Mouse (Mus musculus): Measurements from ENCODE around the gene Pcdh15. TPM values are rescaled to one million over a fixed set of nuclear protein-coding genes. Genes with fewer than 3 reads are reported as not detected.

The Pcdh15 gene
- total and polyA plus RNA-seq, 3 experiments, result not detected

DNA sequence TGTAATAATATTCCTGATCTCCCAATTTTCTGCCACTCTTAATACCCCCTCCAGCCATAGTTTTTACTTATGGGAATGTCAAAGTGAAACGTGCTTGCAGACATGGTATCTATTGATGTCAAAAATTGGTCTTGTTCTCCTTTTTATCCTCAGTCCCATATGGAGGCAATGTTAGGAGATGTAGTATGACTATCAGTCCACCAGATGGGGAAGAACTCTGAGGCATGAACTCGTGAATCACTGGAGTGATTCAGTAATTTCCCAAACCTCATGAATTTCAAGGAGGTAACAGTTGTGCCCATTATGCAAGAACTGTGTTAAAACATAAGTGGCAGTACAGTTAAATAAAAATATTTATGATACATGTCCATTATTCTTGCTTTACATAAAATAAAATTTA lies 116.9 kb downstream of the Pcdh15 start:
- no peak overlapping the region for H3K4me3 ChIP-seq (ENCODE audit: control insufficient read depth in 1 of 2, insufficient read depth in 1 of 2, low read depth in 2 of 2, low read length in 2 of 2)
- H3K27me3 ChIP-seq (ENCODE audit: control insufficient read depth in 1 of 2, insufficient read depth in 2 of 2, low read length in 2 of 2), result no peaks in the 10 kb centered on the region
- H3K9ac ChIP-seq (ENCODE audit: control insufficient read depth, low read depth, low read length, poor library complexity, severe bottlenecking), result no peak overlapping the region
- no peaks in the 10 kb centered on the region for H3K9me3 ChIP-seq (replicated peaks; ENCODE audit: insufficient read depth, low read length)
- H3K79me2 ChIP-seq (ENCODE audit: control insufficient read depth, insufficient read depth, low read length, poor library complexity), result no peaks in the 10 kb centered on the region
- DNase-seq (ENCODE audit: low read depth, low spot score), result no peak
- H3K27ac ChIP-seq (ENCODE audit: control insufficient read depth, low read depth, low read length), result no peak overlapping the region
- TF ChIP-seq GATA1 (IDR thresholded peaks at IDR 0.05; ENCODE audit: low read depth, low read length) (no peak), MAZ (IDR thresholded peaks at IDR 0.05; ENCODE audit: low read depth, low read length) (no peak), EP300 (IDR thresholded peaks at IDR 0.05; ENCODE audit: low read depth in 1 of 2, low read length in 2 of 2) (no peak), SIN3A (IDR thresholded peaks at IDR 0.05; ENCODE audit: low read length) (no peak), TBP (IDR thresholded peaks at IDR 0.05; ENCODE audit: low read depth, low read length) (no peak), ZKSCAN1 (IDR thresholded peaks at IDR 0.05; ENCODE audit: low read depth, low read length) (no peak), KAT2A (conservative IDR thresholded peaks at IDR 0.05; ENCODE audit: low read depth, low read length) (no peak), NELFE (IDR thresholded peaks at IDR 0.05; ENCODE audit: low read depth, low read length) (no peak), ZNF384 (IDR thresholded peaks at IDR 0.05; ENCODE audit: low read depth, low read length) (no peak), TCF12 (IDR thresholded peaks at IDR 0.05; ENCODE audit: low read depth, low read length) (no peak), ELF1 (IDR thresholded peaks at IDR 0.05; ENCODE audit: low read depth, low read length) (no peak), SMC3 (IDR thresholded peaks at IDR 0.05; ENCODE audit: low read depth, low read length) (no peak), RCOR1 (IDR thresholded peaks at IDR 0.05; ENCODE audit: low read depth, low read length) (no peak), RAD21 (IDR thresholded peaks at IDR 0.05; ENCODE audit: low read depth, low read length) (no peak), ZMIZ1 (IDR thresholded peaks at IDR 0.05; ENCODE audit: low read depth, low read length) (no peak), NRF1 (IDR thresholded peaks at IDR 0.05; ENCODE audit: insufficient read depth, low read depth, low read length, poor library complexity, severe bottlenecking) (no peak), BHLHE40 (IDR thresholded peaks at IDR 0.05; ENCODE audit: borderline replicate concordance, low read depth, low read length) (no peak), CHD2 (IDR thresholded peaks at IDR 0.05; ENCODE audit: low read length) (no peak), POLR2AphosphoS2 (IDR thresholded peaks at IDR 0.05; ENCODE audit: low read length) (no peak)
- H3K36me3 ChIP-seq (ENCODE audit: control insufficient read depth in 1 of 2, insufficient read depth in 2 of 2, low read length in 2 of 2), result no peaks in the 10 kb centered on the region
- no peaks in the 10 kb centered on the region for H3K4me1 ChIP-seq (ENCODE audit: control insufficient read depth in 1 of 2, insufficient read depth in 2 of 2, low read length in 2 of 2)

DNA sequence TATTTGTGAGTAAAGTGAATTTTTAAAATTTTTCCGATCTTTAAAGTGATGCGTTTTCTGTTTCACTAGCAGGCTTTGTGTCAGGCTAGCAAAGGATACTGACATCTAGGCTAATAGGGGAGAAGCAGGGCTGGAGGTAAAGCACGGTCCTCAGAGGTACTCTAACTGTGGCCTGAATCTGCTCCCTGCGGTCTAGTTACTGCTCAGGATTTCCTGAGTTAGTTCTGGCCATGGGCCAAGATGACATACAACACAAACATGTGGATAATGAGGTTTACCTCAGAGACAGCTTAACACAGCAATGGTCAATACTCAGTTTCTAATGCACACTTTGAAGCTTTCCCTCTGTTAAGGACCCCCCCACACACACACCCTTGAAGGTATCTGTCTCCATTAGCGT lies 143.2 kb downstream of the Pcdh15 start:
- no peaks in the 10 kb centered on the region for H3K27me3 ChIP-seq (ENCODE audit: control insufficient read depth in 1 of 2, insufficient read depth in 2 of 2, low read length in 2 of 2)
- H3K4me3 ChIP-seq (ENCODE audit: control insufficient read depth in 1 of 2, insufficient read depth in 1 of 2, low read depth in 2 of 2, low read length in 2 of 2), result no peak overlapping the region
- no peak overlapping the region for H3K9ac ChIP-seq (ENCODE audit: control insufficient read depth, low read depth, low read length, poor library complexity, severe bottlenecking)
- DNase-seq (ENCODE audit: low read depth, low spot score), result no peak
- no peak for TF ChIP-seq USF1 (IDR thresholded peaks at IDR 0.05; ENCODE audit: low read depth, low read length)
- no peak for TF ChIP-seq MXI1 (IDR thresholded peaks at IDR 0.05; ENCODE audit: low read depth, low read length)
- TF ChIP-seq TAL1 (IDR thresholded peaks at IDR 0.05; ENCODE audit: low read length), result no peak
- TF ChIP-seq ZNF384 (IDR thresholded peaks at IDR 0.05; ENCODE audit: low read depth, low read length), result no peak
- TF ChIP-seq NELFE (IDR thresholded peaks at IDR 0.05; ENCODE audit: low read depth, low read length), result no peak
- no peak for TF ChIP-seq BHLHE40 (IDR thresholded peaks at IDR 0.05; ENCODE audit: borderline replicate concordance, low read depth, low read length)
- TF ChIP-seq SMC3 (IDR thresholded peaks at IDR 0.05; ENCODE audit: low read depth, low read length), result no peak
- no peak for TF ChIP-seq POLR2AphosphoS2 (IDR thresholded peaks at IDR 0.05; ENCODE audit: low read length)
- no peak for TF ChIP-seq CTCF (IDR thresholded peaks at IDR 0.05 in 2 of 3, conservative IDR thresholded peaks at IDR 0.05 in 1 of 3; ENCODE audit: control insufficient read depth in 1 of 3, insufficient read depth in 1 of 3, low read depth in 2 of 3, low read length in 3 of 3, poor library complexity in 1 of 3, severe bottlenecking in 1 of 3)
- no peak for TF ChIP-seq MAX (IDR thresholded peaks at IDR 0.05; ENCODE audit: low read length)
- no peak for TF ChIP-seq MAZ (IDR thresholded peaks at IDR 0.05; ENCODE audit: low read depth, low read length)
- no peak for TF ChIP-seq EP300 (IDR thresholded peaks at IDR 0.05; ENCODE audit: low read depth in 1 of 2, low read length in 2 of 2)
- TF ChIP-seq TCF12 (IDR thresholded peaks at IDR 0.05; ENCODE audit: low read depth, low read length), result no peak
- no peaks in the 10 kb centered on the region for H3K36me3 ChIP-seq (ENCODE audit: control insufficient read depth in 1 of 2, insufficient read depth in 2 of 2, low read length in 2 of 2)
- no peaks in the 10 kb centered on the region for H3K9me3 ChIP-seq (replicated peaks; ENCODE audit: insufficient read depth, low read length)
- no peak overlapping the region for H3K27ac ChIP-seq (ENCODE audit: control insufficient read depth, low read depth, low read length)
- H3K4me1 ChIP-seq (ENCODE audit: control insufficient read depth in 1 of 2, insufficient read depth in 2 of 2, low read length in 2 of 2), result no peaks in the 10 kb centered on the region
- no peaks in the 10 kb centered on the region for H3K79me2 ChIP-seq (ENCODE audit: control insufficient read depth, insufficient read depth, low read length, poor library complexity)

All from MEL (cell line).